Mouse (Mus musculus) stomach, embryonic 15.5 days (tissue): ENCODE measurements at regions not wholly inside any gene's neighbourhood (a gene's known extent, or its start where the extent isn't known, plus 50 kb on each side); places are given as distances from the start of the nearest gene placed in this dataset.

Experiments used
- ATAC-seq: fragments of 200-750 bp; cut with Nextera tagmentation; 2 replicates; pipeline ENCODE4 v1.8.0; 2017; ENCODE audit warnings: low read depth, moderate number of reproducible peaks, moderate TSS enrichment; ENCODE audit not compliant: insufficient read depth, low FRiP score
- H3K27ac ChIP-seq: fragments of 300-500 bp; sonication (generic); 2 replicates; pipeline ENCODE4 v1.5.1; 2015; ENCODE audit warnings: mild to moderate bottlenecking, inconsistent platforms
- H3K27me3 ChIP-seq: fragments of 300-500 bp; sonication (generic); replicated peaks from 2 replicates; pipeline ENCODE4 v1.6.1; 2015; ENCODE audit warnings: inconsistent platforms
- H3K36me3 ChIP-seq: fragments of 300-500 bp; sonication (generic); 2 replicates; pipeline ENCODE4 v1.6.1; 2015; ENCODE audit warnings: inconsistent platforms
- H3K4me1 ChIP-seq: fragments of 300-500 bp; sonication (generic); 2 replicates; pipeline ENCODE4 v1.6.1; 2015; ENCODE audit warnings: inconsistent platforms
- H3K4me2 ChIP-seq: fragments of 300-500 bp; sonication (generic); 2 replicates; pipeline ENCODE4 v1.6.1; 2015; ENCODE audit warnings: mild to moderate bottlenecking, inconsistent platforms
- H3K4me3 ChIP-seq: fragments of 300-500 bp; sonication (generic); replicated peaks from 2 replicates; pipeline ENCODE4 v1.5.1; 2015; ENCODE audit warnings: inconsistent platforms
- H3K9ac ChIP-seq: fragments of 300-500 bp; sonication (generic); 2 replicates; pipeline ENCODE4 v1.6.1; 2015; ENCODE audit warnings: inconsistent platforms
- H3K9me3 ChIP-seq: fragments of 300-500 bp; sonication (generic); 2 replicates; pipeline ENCODE4 v1.6.1; 2016; ENCODE audit warnings: inconsistent platforms
- WGBS: fragments of 180-500 bp; shearing (Covaris S2); methylation state at CpG from one replicate; pipeline ENCODE4 v1.1.7; 2015; 5-methylcytosine and 5-hydroxymethylcytosine counted together

DNA sequence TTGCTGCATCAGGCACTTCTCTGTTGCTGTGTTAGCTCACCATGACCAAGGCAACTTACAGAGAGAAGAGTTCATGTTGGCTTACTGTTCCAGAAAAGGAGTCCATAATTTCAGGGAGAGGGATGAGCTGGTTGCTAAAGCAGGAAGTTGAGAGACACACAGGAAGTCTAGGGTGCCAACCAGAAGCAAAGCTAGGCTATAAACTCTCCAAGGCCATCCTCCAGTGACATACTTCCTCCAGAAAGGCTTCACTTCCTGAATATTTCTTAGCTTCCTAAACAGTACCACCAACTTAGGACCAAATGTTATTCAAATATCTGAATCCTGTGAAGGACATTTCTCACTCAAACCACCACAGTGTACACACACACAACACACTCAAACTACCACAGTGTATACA lies 2010.6 kb downstream of the A830018L16Rik start:
- no peak overlapping the region for H3K4me3 ChIP-seq
- H3K4me2 ChIP-seq, result no peak overlapping the region
- no peaks in the 10 kb centered on the region for H3K27me3 ChIP-seq
- H3K4me1 ChIP-seq, result peaks cover 3% of the 10 kb centered on the region; the same call in 1 of the 2 replicates
- H3K36me3 ChIP-seq, result no peaks in the 10 kb centered on the region
- no peak overlapping the region for H3K9ac ChIP-seq
- ATAC-seq, result no peak
- H3K9me3 ChIP-seq, result no peaks in the 10 kb centered on the region
- no peak overlapping the region for H3K27ac ChIP-seq

DNA sequence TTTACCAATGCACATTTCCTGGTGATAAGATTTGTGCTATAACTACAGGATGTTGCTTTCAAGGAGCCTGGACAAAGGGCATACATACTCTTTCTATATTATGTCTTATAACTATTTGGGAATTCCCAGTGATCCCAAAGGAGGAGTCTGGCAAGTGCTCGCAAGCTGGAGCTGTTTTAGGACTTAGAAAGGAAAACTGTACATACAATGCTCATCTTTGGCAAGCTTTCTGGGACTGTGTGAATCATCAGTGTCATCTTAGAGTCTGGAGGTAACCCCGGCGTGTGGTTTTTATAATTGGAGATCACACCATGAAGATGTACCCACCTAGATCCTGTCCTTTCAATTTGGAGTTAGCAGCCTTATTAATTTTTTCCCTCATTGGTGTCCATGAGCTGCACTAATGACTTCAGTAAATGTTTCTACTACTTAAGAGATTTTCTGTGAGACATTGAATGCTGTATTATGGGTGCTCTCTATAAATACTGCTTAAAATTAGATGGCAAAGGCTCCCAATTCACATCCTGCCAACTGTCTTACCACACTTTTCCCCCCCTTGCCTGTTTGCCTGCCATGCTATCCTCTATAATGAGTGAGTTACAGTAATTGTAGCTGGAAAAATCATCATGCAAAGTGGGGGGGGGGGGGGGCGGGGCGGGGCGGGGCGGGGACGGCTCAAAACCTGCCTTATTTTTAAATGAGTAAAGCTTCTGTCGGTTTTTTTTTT lies 2011.9 kb downstream of the A830018L16Rik start:
- no peak overlapping the region for H3K27ac ChIP-seq

DNA sequence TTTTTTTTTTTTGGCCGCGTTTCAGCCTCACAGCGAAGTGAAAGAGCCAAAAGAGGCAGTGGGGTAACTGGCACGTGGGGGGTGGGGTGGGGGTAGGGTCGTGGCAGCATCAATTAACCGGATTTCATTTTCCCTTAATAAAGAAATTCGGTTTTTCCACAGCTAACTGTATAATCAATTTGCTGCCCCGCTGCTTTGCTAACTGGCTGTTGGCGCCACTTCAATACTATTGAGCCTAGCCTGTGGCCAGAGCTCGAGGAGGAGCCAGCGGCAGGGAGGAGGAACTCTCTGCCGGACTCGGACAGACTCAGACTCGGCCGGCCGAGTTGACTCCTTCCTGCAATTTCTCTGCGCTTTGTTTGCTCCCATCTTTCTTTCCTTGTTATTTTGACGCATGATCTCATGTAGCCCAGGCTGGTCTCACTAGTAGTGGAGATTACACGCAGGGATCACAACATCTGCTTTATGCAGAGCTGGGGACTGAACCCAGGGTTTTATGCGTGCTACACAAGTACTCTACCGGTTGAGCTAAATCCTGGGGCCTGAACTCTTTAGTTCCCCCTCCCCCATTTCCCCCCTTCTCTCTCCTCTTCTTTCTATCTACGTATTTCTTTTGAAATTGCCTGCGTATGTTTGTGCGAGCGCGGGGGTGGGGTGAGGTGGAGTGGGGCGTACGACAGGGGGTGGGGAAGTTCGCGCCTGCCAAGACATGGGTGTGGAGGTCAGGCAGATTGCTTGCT lies 2012.6 kb downstream of the A830018L16Rik start:
- Histone ChIP-seq H3K36me3 (no peaks in the 10 kb centered on the region), H3K9ac (no peak overlapping the region; the same call in 1 of the 2 replicates), H3K27ac (peak overlapping the region; percentile 72), H3K4me1 (peaks cover 3% of the 10 kb centered on the region; the same call in 1 of the 2 replicates), H3K27me3 (no peaks in the 10 kb centered on the region), H3K9me3 (no peaks in the 10 kb centered on the region), H3K4me3 (peak overlapping the region; percentile 43), H3K4me2 (peak overlapping the region; percentile 61)
- WGBS, result 4% methylated on average over 30 of the region's 30 CpGs
- ATAC-seq, result peak; percentile 74

More for the DNA sequence above, 2011.9 kb downstream of the A830018L16Rik start:
- WGBS, result 20% methylated on average over 9 of the region's 9 CpGs
- Histone ChIP-seq H3K4me3 (peak overlapping the region; percentile 43), H3K4me1 (peaks cover 3% of the 10 kb centered on the region; the same call in 1 of the 2 replicates), H3K9me3 (no peaks in the 10 kb centered on the region), H3K9ac (no peak overlapping the region), H3K36me3 (no peaks in the 10 kb centered on the region), H3K27me3 (no peaks in the 10 kb centered on the region), H3K4me2 (peak overlapping the region; percentile 61)
- no peak for ATAC-seq

DNA sequence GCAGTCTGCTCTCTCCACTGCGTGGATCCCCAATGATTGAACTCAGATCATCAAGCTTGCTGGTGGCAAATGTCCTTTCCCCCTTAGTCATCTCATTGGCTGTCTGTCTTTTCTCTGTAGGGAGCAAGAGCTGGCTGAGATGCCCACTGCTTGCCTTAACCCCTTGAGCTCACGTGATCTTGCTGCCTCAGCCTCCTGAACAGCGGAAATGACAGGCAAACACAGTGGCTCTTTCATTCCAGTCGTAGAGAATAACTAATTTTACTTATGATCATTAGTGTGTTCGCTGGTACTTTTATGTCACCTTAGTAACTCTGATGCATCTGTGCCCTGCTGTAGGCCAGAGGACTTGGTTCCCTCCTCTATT lies 2013.1 kb downstream of the A830018L16Rik start:
- Histone ChIP-seq H3K4me1 (peaks cover 3% of the 10 kb centered on the region; the same call in 1 of the 2 replicates), H3K27me3 (no peaks in the 10 kb centered on the region), H3K4me3 (peak overlapping the region; percentile 43; the same call in 1 of the 2 replicates), H3K9me3 (no peaks in the 10 kb centered on the region), H3K4me2 (peak overlapping the region; percentile 61), H3K36me3 (no peaks in the 10 kb centered on the region), H3K27ac (peak overlapping the region; percentile 72; the same call in 1 of the 2 replicates), H3K9ac (no peak overlapping the region)
- WGBS, result 57% methylated on average over 5 of the region's 5 CpGs
- no peak for ATAC-seq

GRCm38 (mm10) chr1:13427501-13428207 lies 2013.7 kb downstream of the A830018L16Rik start:
- Histone ChIP-seq H3K27me3 (no peaks in the 10 kb centered on the region), H3K9ac (no peak overlapping the region), H3K9me3 (no peaks in the 10 kb centered on the region), H3K4me2 (no peak overlapping the region), H3K4me1 (peaks cover 3% of the 10 kb centered on the region; the same call in 1 of the 2 replicates), H3K36me3 (no peaks in the 10 kb centered on the region), H3K27ac (peak overlapping the region; percentile 67), H3K4me3 (no peak overlapping the region)
- 55% methylated on average over 11 of the region's 11 CpGs for WGBS
- no peak for ATAC-seq

DNA sequence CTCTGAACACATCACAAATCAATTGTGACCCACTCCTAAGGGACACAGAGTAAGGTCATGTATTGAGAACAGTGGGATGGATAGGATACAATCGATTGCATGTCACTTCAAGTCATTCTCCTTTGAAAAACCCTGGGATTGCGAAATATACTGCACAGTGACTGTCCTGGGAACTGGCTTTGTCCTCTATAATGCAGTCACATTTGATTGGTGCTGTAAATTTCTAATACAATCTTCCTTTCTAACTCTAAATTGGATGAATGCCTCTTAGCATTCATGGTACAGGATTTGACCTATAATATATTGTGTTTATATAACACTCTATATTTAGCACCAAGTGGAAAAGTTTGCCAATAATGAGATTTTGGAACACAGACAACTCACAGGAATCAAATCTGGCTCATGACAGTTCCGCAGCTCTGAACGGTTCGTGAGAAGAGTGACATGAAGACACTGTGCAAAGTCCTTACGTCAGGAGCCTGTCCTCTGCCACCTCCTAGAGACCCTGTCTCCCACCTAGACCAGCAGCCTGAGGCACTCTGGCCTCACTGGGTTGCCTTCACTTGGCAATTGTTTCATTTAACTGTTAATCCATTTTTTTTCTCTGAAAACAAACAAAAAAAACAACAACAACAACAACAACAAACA lies 2024.0 kb downstream of the A830018L16Rik start:
- no peak overlapping the region for H3K4me3 ChIP-seq
- H3K9ac ChIP-seq, result no peak overlapping the region
- no peaks in the 10 kb centered on the region for H3K36me3 ChIP-seq
- H3K4me2 ChIP-seq, result no peak overlapping the region
- H3K27ac ChIP-seq, result no peak overlapping the region
- no peaks in the 10 kb centered on the region for H3K27me3 ChIP-seq
- ATAC-seq, result no peak
- WGBS, result 50% methylated on average over 6 of the region's 6 CpGs
- H3K9me3 ChIP-seq, result no peaks in the 10 kb centered on the region
- no peaks in the 10 kb centered on the region for H3K4me1 ChIP-seq

DNA sequence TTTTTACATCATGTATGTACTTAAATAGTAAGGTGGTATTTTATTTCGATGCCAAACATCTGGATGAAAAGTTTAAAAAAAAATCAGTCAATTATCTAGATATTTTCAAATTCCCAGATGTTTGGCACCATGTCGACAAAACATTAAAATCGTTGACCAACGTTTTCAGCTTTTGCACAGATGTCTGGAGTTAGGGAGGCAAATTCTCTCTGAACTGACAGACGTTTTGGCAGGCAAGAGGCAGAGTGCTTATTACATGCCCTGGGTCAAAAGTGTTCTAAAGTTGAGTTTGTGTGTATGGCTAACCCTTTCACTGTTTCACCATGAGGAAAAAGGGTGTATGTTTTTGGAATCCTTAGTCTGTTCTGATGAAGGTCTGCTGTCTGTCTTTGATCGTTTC lies 2028.5 kb downstream of the A830018L16Rik start:
- H3K36me3 ChIP-seq, result no peaks in the 10 kb centered on the region
- no peaks in the 10 kb centered on the region for H3K9me3 ChIP-seq
- no peak overlapping the region for H3K27ac ChIP-seq
- no peaks in the 10 kb centered on the region for H3K27me3 ChIP-seq
- H3K4me2 ChIP-seq, result no peak overlapping the region
- H3K9ac ChIP-seq, result no peak overlapping the region
- WGBS, result 52% methylated on average over 6 of the region's 6 CpGs
- ATAC-seq, result no peak
- H3K4me1 ChIP-seq, result no peaks in the 10 kb centered on the region
- no peak overlapping the region for H3K4me3 ChIP-seq

- H3K36me3 ChIP-seq, result no peaks in the 10 kb centered on the region
- no peak for ATAC-seq
- no peak overlapping the region for H3K9ac ChIP-seq
- no peak overlapping the region for H3K4me2 ChIP-seq
- H3K9me3 ChIP-seq, result no peaks in the 10 kb centered on the region
- H3K4me3 ChIP-seq, result no peak overlapping the region
- no peak overlapping the region for H3K27ac ChIP-seq
- H3K27me3 ChIP-seq, result no peaks in the 10 kb centered on the region
- H3K4me1 ChIP-seq, result no peaks in the 10 kb centered on the region
- WGBS, result 72% methylated on average over 2 of the region's 2 CpGs
Observed at GRCm38 (mm10) chr1:13454534-13454933, 2040.6 kb downstream of the A830018L16Rik start.

DNA sequence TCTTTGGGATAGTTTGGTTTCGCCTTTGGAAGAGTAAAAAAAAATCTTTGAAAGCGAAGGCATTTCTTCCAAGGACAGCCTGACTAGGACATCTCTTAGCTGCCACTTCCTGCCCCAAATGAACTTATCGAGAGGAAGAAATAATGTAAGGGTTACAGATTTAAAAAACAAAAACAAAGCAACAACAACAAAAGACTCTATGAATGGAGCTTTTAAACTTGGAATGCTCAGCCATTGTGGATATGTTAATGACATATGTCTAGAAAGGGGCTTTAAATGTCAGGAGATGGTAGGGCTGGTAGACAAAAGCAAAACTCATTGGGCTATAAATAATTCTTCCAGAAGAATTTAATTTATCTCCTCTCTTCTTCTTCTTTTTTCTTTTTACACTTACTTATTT lies 2041.7 kb downstream of the A830018L16Rik start:
- Histone ChIP-seq H3K4me3 (no peak overlapping the region), H3K9me3 (no peaks in the 10 kb centered on the region), H3K4me2 (no peak overlapping the region), H3K27ac (no peak overlapping the region), H3K4me1 (no peaks in the 10 kb centered on the region), H3K27me3 (no peaks in the 10 kb centered on the region), H3K36me3 (no peaks in the 10 kb centered on the region), H3K9ac (no peak overlapping the region)
- WGBS, result 84% methylated on average over 3 of the region's 3 CpGs
- ATAC-seq, result no peak

- no peaks in the 10 kb centered on the region for H3K36me3 ChIP-seq
- no peak for ATAC-seq
- H3K27me3 ChIP-seq, result no peaks in the 10 kb centered on the region
- no peaks in the 10 kb centered on the region for H3K4me1 ChIP-seq
- H3K27ac ChIP-seq, result no peak overlapping the region
- no peak overlapping the region for H3K4me3 ChIP-seq
- H3K9me3 ChIP-seq, result no peaks in the 10 kb centered on the region
- no peak overlapping the region for H3K4me2 ChIP-seq
- no peak overlapping the region for H3K9ac ChIP-seq
- 89% methylated on average over 1 of the region's 1 CpGs for WGBS
Observed at GRCm38 (mm10) chr1:13464311-13464710, 2050.4 kb downstream of the A830018L16Rik start.

- no peak overlapping the region for H3K27ac ChIP-seq
- no peak overlapping the region for H3K9ac ChIP-seq
- no peaks in the 10 kb centered on the region for H3K4me1 ChIP-seq
- ATAC-seq, result no peak
- no peaks in the 10 kb centered on the region for H3K36me3 ChIP-seq
- H3K9me3 ChIP-seq, result no peaks in the 10 kb centered on the region
- no peak overlapping the region for H3K4me3 ChIP-seq
- no peaks in the 10 kb centered on the region for H3K27me3 ChIP-seq
- no peak overlapping the region for H3K4me2 ChIP-seq
- WGBS, result 76% methylated on average over 6 of the region's 6 CpGs
Observed at GRCm38 (mm10) chr1:13467174-13467573, 2053.3 kb downstream of the A830018L16Rik start.
